Mouse (Mus musculus) gastrocnemius, adult 2 months (tissue): ENCODE data around the gene Mlxipl. TPM values are rescaled to one million over a fixed set of nuclear protein-coding genes. Genes with fewer than 3 reads are reported as not detected.

ENCODE experiments used
- DNase-seq: peaks from one replicate; pipeline ENCODE4 v3.0.0; 2022
- H3K27ac ChIP-seq: fragments of 200-600 bp; 2 replicates; pipeline ENCODE4 v1.8.1; 2022; ENCODE audit warnings: mild to moderate bottlenecking
- H3K4me3 ChIP-seq: fragments of 200-600 bp; 2 replicates; pipeline ENCODE4 v1.8.1; 2022; ENCODE audit warnings: mild to moderate bottlenecking, moderate library complexity
- CTCF ChIP-seq: fragments of 200-600 bp; IDR thresholded peaks from 2 replicates; pipeline ENCODE4 v1.8.1; 2022; ENCODE audit warnings: antibody characterized with exemption, mild to moderate bottlenecking, moderate library complexity
- intact Hi-C: fragments of 180-260 bp; cut with DNase I; formaldehyde crosslinking; loops from one replicate; pipeline ENCODE4 v1.15.1; 2025
- total RNA-seq, 2 experiments: library from RNA; stranded (reverse); gene quantifications; 2 replicates each; pipeline ENCODE4 v1.2.3; 2021

The Mlxipl gene
- total RNA-seq, 2 experiments from 2014 or later, result 64.8 to 100 TPM

GRCm38 (mm10) chr5:135181776-135182175 is 92.1 kb downstream of the Mlxipl start:
- no peak for TF ChIP-seq CTCF
- intact Hi-C loops, result no loop called here
- no peak overlapping the region for H3K4me3 ChIP-seq
- H3K27ac ChIP-seq, result no peak overlapping the region
- no peak for DNase-seq

DNA sequence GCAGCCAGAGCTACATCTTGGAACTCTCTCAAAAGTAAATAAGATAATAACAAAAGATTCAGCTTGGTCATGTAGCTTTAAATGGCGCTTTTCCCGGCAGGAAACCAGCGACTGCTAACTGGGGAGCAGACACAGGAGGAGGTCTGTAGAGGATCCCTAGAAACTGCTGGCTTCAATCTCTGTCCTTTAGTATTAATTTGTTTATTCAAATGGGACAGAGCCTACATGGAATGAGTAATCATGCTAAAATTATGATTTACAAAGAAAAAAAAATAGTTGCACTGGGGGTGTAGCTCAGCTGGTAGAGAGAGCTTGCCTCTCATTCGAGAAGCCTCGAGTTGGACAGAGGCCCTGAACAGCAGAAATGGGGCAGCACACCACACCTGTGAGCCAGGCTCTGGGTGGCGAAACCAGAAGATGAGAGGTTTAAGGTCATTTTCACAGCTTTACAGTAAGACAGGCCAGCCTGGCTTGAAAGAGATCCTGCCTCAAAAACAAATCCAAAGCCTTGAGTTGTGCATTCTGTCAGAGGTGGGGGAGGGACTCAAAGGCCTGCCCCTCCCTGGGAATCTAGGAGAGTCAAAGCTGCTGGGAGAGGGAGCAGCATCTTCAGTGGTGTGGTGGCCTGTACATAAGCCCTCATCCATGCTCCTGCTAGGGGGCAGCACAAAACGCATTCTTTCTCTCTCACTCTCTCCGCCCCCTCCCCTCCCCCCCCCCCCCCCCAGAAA is 93.6 kb downstream of the Mlxipl start:
- TF ChIP-seq CTCF, result no peak; the same call in 1 of the 2 replicates
- Histone ChIP-seq H3K4me3 (no peak overlapping the region), H3K27ac (peak overlapping the region; percentile 17; the same call in 1 of the 2 replicates)
- intact Hi-C loops, result no loop called here
- no peak for DNase-seq

- no peak overlapping the region for H3K27ac ChIP-seq
- DNase-seq, result no peak
- no peak overlapping the region for H3K4me3 ChIP-seq
- intact Hi-C loops, result no loop called here
- no peak for TF ChIP-seq CTCF
Observed at GRCm38 (mm10) chr5:135185016-135185415, 95.3 kb downstream of the Mlxipl start.

GRCm38 (mm10) chr5:135185596-135185995 is 95.9 kb downstream of the Mlxipl start:
- peak; percentile 49 for TF ChIP-seq CTCF
- Histone ChIP-seq H3K4me3 (no peak overlapping the region), H3K27ac (peak overlapping the region; percentile 98)
- DNase-seq, result no peak
- intact Hi-C loops, result no loop called here

DNA sequence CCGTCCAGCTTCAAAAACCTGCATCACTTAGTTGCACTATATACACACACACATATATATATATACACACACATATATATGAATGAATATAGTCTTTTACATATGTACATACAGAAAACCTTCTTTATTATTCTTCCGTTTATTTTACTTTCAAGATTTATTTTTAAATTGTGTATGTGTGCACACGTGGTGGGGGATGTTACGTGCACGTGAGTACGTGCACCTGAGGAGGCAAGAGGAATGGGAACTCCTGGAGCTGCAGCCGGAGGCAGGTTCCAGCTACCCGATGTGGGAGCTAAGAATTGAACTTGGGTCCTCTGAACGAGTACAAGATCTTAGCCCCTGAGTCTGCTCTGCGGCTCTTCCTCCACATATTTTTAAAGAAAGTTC is 96.5 kb downstream of the Mlxipl start:
- peak overlapping the region; percentile 98 for H3K4me3 ChIP-seq
- H3K27ac ChIP-seq, result peak overlapping the region; percentile 98
- no peak for DNase-seq
- intact Hi-C loops, result loop anchor here (1.0 kb wide), 1 partner anchor 18 kb away; the partner anchor contains the start of gene Bcl7b
- TF ChIP-seq CTCF, result no peak

- no peak for TF ChIP-seq CTCF
- intact Hi-C loops, result loop anchor here (1.0 kb wide), 3 partner anchors 18 to 78 kb away; partner anchors contain the start of genes Bcl7b and Tbl2
- Histone ChIP-seq H3K4me3 (peak within 1 kb of the TSS; percentile 98), H3K27ac (peak within 1 kb of the TSS; percentile 98)
- peak; percentile 100 for DNase-seq
Observed at GRCm38 (mm10) chr5:135186621-135187348, 97.1 kb downstream of the Mlxipl start, which contains the start of gene Baz1b. TSS of gene Baz1b (plus strand) at chr5:135187264.

DNA sequence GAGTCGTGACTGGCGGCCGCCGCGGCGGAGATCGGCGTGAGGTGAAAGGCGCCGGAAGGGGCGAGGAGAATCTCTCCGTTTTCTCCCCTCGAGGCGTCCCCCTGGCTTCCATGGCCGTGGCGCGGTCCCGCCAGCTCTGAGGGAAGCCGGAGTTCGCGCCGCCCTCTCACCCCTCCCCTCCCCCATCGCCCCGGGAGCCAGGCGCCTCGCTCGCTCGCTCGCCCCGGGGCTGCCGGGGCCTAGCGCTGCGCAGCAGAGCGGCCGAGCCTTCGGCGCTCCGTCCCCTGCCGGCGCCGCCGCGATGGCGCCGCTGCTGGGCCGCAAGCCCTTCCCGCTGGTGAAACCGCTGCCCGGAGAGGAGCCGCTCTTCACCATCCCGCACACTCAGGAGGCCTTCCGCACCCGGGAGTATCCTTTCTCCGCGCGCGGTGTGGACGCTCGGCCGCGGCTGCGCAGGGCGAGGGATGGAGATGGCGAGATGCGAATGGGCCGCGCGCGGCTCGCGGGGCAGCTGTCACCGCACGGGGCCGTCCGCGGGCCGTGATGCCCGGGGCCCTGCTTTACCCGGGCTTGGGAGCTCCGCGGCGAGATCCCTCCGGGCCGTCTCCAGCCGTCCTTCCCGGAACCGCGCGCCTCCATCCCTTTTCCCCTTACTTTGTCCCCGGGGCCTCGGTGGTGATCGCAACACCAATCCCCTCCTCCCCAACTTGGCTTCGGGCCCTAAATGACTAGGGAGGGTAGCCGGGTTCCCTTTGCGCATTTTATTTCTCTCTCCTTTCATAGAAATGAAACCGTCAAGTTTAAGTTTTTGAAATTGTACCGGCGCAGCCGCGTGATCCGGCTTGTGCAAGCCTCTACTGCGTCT is 97.9 kb downstream of the Mlxipl start:
- peak overlapping the region; percentile 98 for H3K27ac ChIP-seq
- intact Hi-C loops, result loop anchor here (1.0 kb wide), 2 partner anchors 38 to 79 kb away; partner anchors contain the start of gene Tbl2
- TF ChIP-seq CTCF, result peak; percentile 13; the same call in 1 of the 2 replicates
- peak overlapping the region; percentile 98 for H3K4me3 ChIP-seq
- DNase-seq, result peak; percentile 87

Other genes with a start within 250 kb of the Mlxipl start
- gene Tmem270, start 183.2 kb upstream of the Mlxipl start, total RNA-seq, result not detected
- gene Cldn13, start 174.4 kb upstream of the Mlxipl start, total RNA-seq, result not detected
- 1 to 10 TPM; 4.2 to 4.6 TPM for gene Mettl27, start 157.5 kb upstream of the Mlxipl start, total RNA-seq
- gene Cldn4, start 143.0 kb upstream of the Mlxipl start, total RNA-seq, result not detected
- not detected for gene Cldn3, start 103.7 kb upstream of the Mlxipl start, total RNA-seq
- 10 to 100 TPM; 45.5 to 56.8 TPM for gene Abhd11, start 80.7 kb upstream of the Mlxipl start, total RNA-seq
- 1 to 10 TPM in 1 of 2 experiments, under 1 TPM in 1; 0.64 to 1.3 TPM for gene Stx1a, start 66.4 kb upstream of the Mlxipl start, total RNA-seq
- gene Dnajc30, start 25.7 kb upstream of the Mlxipl start, total RNA-seq, result 10 to 100 TPM; 25.0 to 30.2 TPM
- 10 to 100 TPM; 25.8 to 26.2 TPM for gene Bud23, start 24.9 kb upstream of the Mlxipl start, total RNA-seq
- under 1 TPM; 0.33 TPM for gene Vps37d, start 11.6 kb upstream of the Mlxipl start, total RNA-seq
- 1 to 10 TPM; 8.8 to 9.1 TPM for gene Tbl2, start 59.8 kb downstream of the Mlxipl start, total RNA-seq
- gene Bcl7b, start 78.4 kb downstream of the Mlxipl start, total RNA-seq, result 10 to 100 TPM; 28.3 to 28.6 TPM
- 10 to 100 TPM; 32.7 to 36.8 TPM for gene Baz1b, start 97.4 kb downstream of the Mlxipl start, total RNA-seq
- 10 to 100 TPM; 23.1 to 52.1 TPM for gene Fzd9, start 161.3 kb downstream of the Mlxipl start, total RNA-seq